In genomic region chr3:138387155-138387554, GRCm38 (mm10) we compare ENCODE assay signal across 23 mouse cellular contexts. TPM values are rescaled to one million over a fixed set of nuclear protein-coding genes. Genes with fewer than 3 reads are reported as not detected.
A peak's percentile ranks its signal among the peaks of the same experiment; 100 is the strongest.
DNase-seq lines count a peak whose midpoint lies in the region; ATAC-seq and TF ChIP-seq lines count a peak whose summit lies in the region.
"Had no signal": no experiment of that assay in that cellular context is flagged by ENCODE, and none has a peak within 500 bp of the region (broad histone marks: within the 10 kb centered on the region; RNA-seq: fewer than 3 reads in every experiment).

No protein-coding gene starts in this region.

- no peaks in the 10 kb centered on the region for H3K27me3 ChIP-seq in kidney, embryonic 15.5 days
- no peaks in the 10 kb centered on the region for H3K27me3 ChIP-seq in kidney, embryonic 14.5 days (ENCODE audit: control insufficient read depth, insufficient read depth, low read length)
- H3K27me3 ChIP-seq in kidney, embryonic 16.5 days (ENCODE audit: insufficient read depth, low read length), result no peaks in the 10 kb centered on the region
- H3K27me3 ChIP-seq in kidney, postnatal 0 days (ENCODE audit: insufficient read depth, low read length), result no peaks in the 10 kb centered on the region
- H3K27me3 ChIP-seq: CH12.LX, Patski had no signal

- no peak for DNase-seq in kidney, adult 18-20 months
- DNase-seq in kidney, postnatal 0 days (ENCODE audit: low spot score), result peak; percentile 61
- DNase-seq in kidney, adult 11 months, result no peak
- DNase-seq: adrenal gland, adult 2 months; adrenal gland, adult 8-10 months; adrenal gland, postnatal 10 days; adrenal gland, postnatal 14 days; adrenal gland, postnatal 25 days; adrenal gland, postnatal 36 days; B cell, adult 2 months; cerebellum, adult 11 months; cerebellum, adult 11-12 months; cerebellum, adult 18-20 months had no signal

- 72% methylated on average over 6 of the region's 6 CpGs for WGBS in kidney, embryonic 15.5 days
- 57% methylated on average over 6 of the region's 6 CpGs for WGBS in kidney, embryonic 14.5 days
- WGBS in kidney, embryonic 16.5 days, result 49% methylated on average over 6 of the region's 6 CpGs
- WGBS in kidney, postnatal 0 days, result 57% methylated on average over 6 of the region's 6 CpGs

- no peaks in the 10 kb centered on the region for H3K9me3 ChIP-seq in kidney, embryonic 15.5 days (replicated peaks)
- H3K9me3 ChIP-seq in kidney, embryonic 14.5 days (ENCODE audit: control insufficient read depth, low read length), result no peaks in the 10 kb centered on the region
- H3K9me3 ChIP-seq in kidney, embryonic 16.5 days (ENCODE audit: low read length), result no peaks in the 10 kb centered on the region
- no peaks in the 10 kb centered on the region for H3K9me3 ChIP-seq in kidney, postnatal 0 days (replicated peaks; ENCODE audit: low read length)
- H3K9me3 ChIP-seq: G1E had no signal

- ATAC-seq in kidney, embryonic 15.5 days (replicated peaks; ENCODE audit: low FRiP score), result 0 out of 2 replicates have a peak, but pooled peaks have one; percentile 29
- ATAC-seq in kidney, embryonic 14.5 days (ENCODE audit: low FRiP score, low TSS enrichment), result no peak
- peak; percentile 57; the same call in 1 of the 2 replicates for ATAC-seq in kidney, embryonic 16.5 days (ENCODE audit: low FRiP score, low TSS enrichment)
- ATAC-seq in kidney, postnatal 0 days (replicated peaks; ENCODE audit: low FRiP score, low read depth), result no peak
- ATAC-seq: activated CD4-positive, CD25-positive, alpha-beta regulatory T cell, adult 4 months; CD4-positive, CD25-positive, alpha-beta regulatory T cell, adult 4 months; Patski had no signal

- H3K4me2 ChIP-seq in kidney, embryonic 15.5 days, result no peak overlapping the region
- no peak overlapping the region for H3K4me2 ChIP-seq in kidney, embryonic 14.5 days (replicated peaks; ENCODE audit: low read depth, low read length)
- no peak overlapping the region for H3K4me2 ChIP-seq in kidney, embryonic 16.5 days (replicated peaks; ENCODE audit: low read depth, low read length)
- H3K4me2 ChIP-seq in kidney, postnatal 0 days (ENCODE audit: low read length), result no peak overlapping the region

- TF ChIP-seq CTCF in kidney, postnatal 0 days (IDR thresholded peaks at IDR 0.05; ENCODE audit: low read depth), result no peak

- H3K27ac ChIP-seq in kidney, embryonic 15.5 days, result no peak overlapping the region
- no peak overlapping the region for H3K27ac ChIP-seq in kidney, embryonic 14.5 days (ENCODE audit: low read depth, low read length)
- no peak overlapping the region for H3K27ac ChIP-seq in kidney, embryonic 16.5 days (ENCODE audit: low read length)
- H3K27ac ChIP-seq in kidney, postnatal 0 days, result no peak overlapping the region

- H3K4me1 ChIP-seq in kidney, embryonic 15.5 days, result no peaks in the 10 kb centered on the region
- no peaks in the 10 kb centered on the region for H3K4me1 ChIP-seq in kidney, embryonic 14.5 days (ENCODE audit: control insufficient read depth, insufficient read depth, low read length)
- no peaks in the 10 kb centered on the region for H3K4me1 ChIP-seq in kidney, embryonic 16.5 days (ENCODE audit: insufficient read depth, low read length)
- no peaks in the 10 kb centered on the region for H3K4me1 ChIP-seq in kidney, postnatal 0 days (replicated peaks; ENCODE audit: insufficient read depth, low read length)

- H3K9ac ChIP-seq in kidney, embryonic 15.5 days, result no peak overlapping the region
- no peak overlapping the region for H3K9ac ChIP-seq in kidney, embryonic 14.5 days (ENCODE audit: low read depth, low read length)
- H3K9ac ChIP-seq in kidney, embryonic 16.5 days (replicated peaks; ENCODE audit: low read length), result no peak overlapping the region
- no peak overlapping the region for H3K9ac ChIP-seq in kidney, postnatal 0 days (ENCODE audit: low read depth, low read length)

- H3K4me3 ChIP-seq in kidney, embryonic 15.5 days (replicated peaks), result no peak overlapping the region
- no peak overlapping the region for H3K4me3 ChIP-seq in kidney, embryonic 14.5 days (ENCODE audit: low read length)
- no peak overlapping the region for H3K4me3 ChIP-seq in kidney, embryonic 16.5 days (ENCODE audit: low read length)
- H3K4me3 ChIP-seq in kidney, postnatal 0 days (replicated peaks; ENCODE audit: low read depth, low read length), result no peak overlapping the region

- no peaks in the 10 kb centered on the region for H3K36me3 ChIP-seq in kidney, embryonic 15.5 days
- no peaks in the 10 kb centered on the region for H3K36me3 ChIP-seq in kidney, embryonic 14.5 days (ENCODE audit: control insufficient read depth, insufficient read depth, low read length)
- no peaks in the 10 kb centered on the region for H3K36me3 ChIP-seq in kidney, embryonic 16.5 days (ENCODE audit: insufficient read depth, low read length)
- H3K36me3 ChIP-seq in kidney, postnatal 0 days (ENCODE audit: insufficient read depth, low read length), result no peaks in the 10 kb centered on the region
- H3K36me3 ChIP-seq: G1E had no signal

RNA-seq across cellular contexts. Expression of gene Adh4, which starts 28.1 kb away (rescaled TPM):
- 0.23 TPM in 1 of 2 replicates, not detected in the other for polyA plus RNA-seq in kidney, embryonic 15.5 days (2015; fragmentation: Nextera tagmentation; extraction: Ambion mirVana)
- not detected in 2 replicates for polyA plus RNA-seq in kidney, embryonic 14.5 days (2014; fragmentation: Nextera tagmentation; extraction: Ambion mirVana)
- not detected in 2 replicates for polyA plus RNA-seq in kidney, embryonic 16.5 days (2015; fragmentation: Nextera tagmentation; extraction: Ambion mirVana)
- polyA plus RNA-seq in kidney, postnatal 0 days (2015; fragmentation: Nextera tagmentation; extraction: Ambion mirVana), result not detected in 2 replicates
- polyA plus RNA-seq: brain, embryonic 14.5 days; C2C12; CD4-positive, CD25-positive, alpha-beta regulatory T cell, adult 4 months; G1E; Patski had no signal

RNA-seq across cellular contexts. Expression of gene Adh6b, which starts 45.6 kb away (rescaled TPM):
- 0.33 and 0.43 TPM in 2 replicates for polyA plus RNA-seq in kidney, embryonic 15.5 days (2015; fragmentation: Nextera tagmentation; extraction: Ambion mirVana)
- 0.14 and 0.46 TPM in 2 replicates for polyA plus RNA-seq in kidney, embryonic 14.5 days (2014; fragmentation: Nextera tagmentation; extraction: Ambion mirVana)
- 0.29 and 0.71 TPM in 2 replicates for polyA plus RNA-seq in kidney, embryonic 16.5 days (2015; fragmentation: Nextera tagmentation; extraction: Ambion mirVana)
- polyA plus RNA-seq in kidney, postnatal 0 days (2015; fragmentation: Nextera tagmentation; extraction: Ambion mirVana), result 0.54 and 0.75 TPM in 2 replicates
- polyA plus RNA-seq: activated CD4-positive, CD25-positive, alpha-beta regulatory T cell, adult 4 months; adrenal gland, adult 2 months; C2C12; CD4-positive, CD25-positive, alpha-beta regulatory T cell, adult 4 months; G1E had no signal

RNA-seq across cellular contexts. Expression of gene Adh5, which starts 55.7 kb away (rescaled TPM):
- polyA plus RNA-seq in kidney, embryonic 15.5 days (2015; fragmentation: Nextera tagmentation; extraction: Ambion mirVana), result 236 and 242 TPM in 2 replicates
- polyA plus RNA-seq in kidney, embryonic 14.5 days (2014; fragmentation: Nextera tagmentation; extraction: Ambion mirVana), result 256 and 266 TPM in 2 replicates
- polyA plus RNA-seq in kidney, embryonic 16.5 days (2015; fragmentation: Nextera tagmentation; extraction: Ambion mirVana), result 258 and 276 TPM in 2 replicates
- polyA plus RNA-seq in kidney, postnatal 0 days (2015; fragmentation: Nextera tagmentation; extraction: Ambion mirVana), result 280 and 288 TPM in 2 replicates

Comparison
In these comparisons a context has a peak if more than half of its experiments do, and no peak if none do; other contexts are left out.
1. ATAC-seq: peak in kidney, embryonic 15.5 days (single experiment) and kidney, embryonic 16.5 days (single experiment); none in kidney, embryonic 14.5 days (single experiment) and kidney, postnatal 0 days (single experiment).